Mouse (Mus musculus) frontal cortex, postnatal 25 days (tissue): ENCODE data around the gene Entpd8.

ENCODE experiments used
- DNase-seq, 2 experiments: peaks; one replicate each; pipeline ENCODE4 v3.0.0; 2022; ENCODE audit warnings: low spot score in 2 of 2

Entpd8 gene

DNA sequence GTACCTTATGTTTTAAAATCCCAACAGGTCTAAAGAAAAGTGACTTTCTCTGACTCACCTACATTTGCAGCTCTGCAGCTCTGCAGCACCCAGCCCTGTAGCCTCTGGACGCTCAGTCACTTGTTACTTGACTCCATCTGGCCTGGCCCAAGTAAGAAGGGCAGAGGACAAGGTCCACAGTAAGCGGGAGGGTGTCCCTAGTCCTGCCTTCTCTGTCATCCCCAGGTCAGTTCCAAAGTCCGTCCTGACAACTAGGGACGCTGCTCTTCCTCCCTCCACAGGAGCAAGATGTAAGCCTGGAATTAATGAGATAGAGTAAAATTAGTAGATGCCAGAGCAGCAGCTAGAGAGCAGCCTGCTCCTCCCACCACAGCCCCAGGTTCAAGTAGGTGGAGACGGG is at the start of gene Entpd8:
Gene Entpd8 (plus strand): TSS at position 229 of the 400 bp plus-strand sequence.
- DNase-seq: no peak

GRCm38 (mm10) chr2:25034994-25035393 is 45.1 kb upstream of the Entpd8 start:
- no peak for DNase-seq

DNA sequence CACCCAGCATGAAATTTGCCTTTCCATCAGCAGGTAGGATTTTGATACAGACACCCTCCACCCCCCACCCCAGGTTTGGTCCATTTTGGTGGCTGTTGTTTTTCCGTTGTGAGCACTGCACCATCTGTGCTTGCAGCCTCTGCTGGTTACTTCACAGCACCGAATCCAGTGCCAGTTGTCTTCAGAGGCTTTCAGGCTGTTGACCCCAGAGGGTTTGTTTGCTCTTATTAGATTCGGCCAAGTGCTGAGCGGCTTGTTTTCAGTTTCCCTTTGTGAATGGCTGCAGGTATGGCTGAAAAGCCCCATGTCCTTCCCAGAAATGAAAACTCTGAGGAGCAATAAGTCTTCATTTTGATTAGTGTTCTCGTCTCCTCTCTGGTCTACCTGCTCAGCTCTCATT is 40.0 kb upstream of the Entpd8 start:
- DNase-seq: no peak

DNA sequence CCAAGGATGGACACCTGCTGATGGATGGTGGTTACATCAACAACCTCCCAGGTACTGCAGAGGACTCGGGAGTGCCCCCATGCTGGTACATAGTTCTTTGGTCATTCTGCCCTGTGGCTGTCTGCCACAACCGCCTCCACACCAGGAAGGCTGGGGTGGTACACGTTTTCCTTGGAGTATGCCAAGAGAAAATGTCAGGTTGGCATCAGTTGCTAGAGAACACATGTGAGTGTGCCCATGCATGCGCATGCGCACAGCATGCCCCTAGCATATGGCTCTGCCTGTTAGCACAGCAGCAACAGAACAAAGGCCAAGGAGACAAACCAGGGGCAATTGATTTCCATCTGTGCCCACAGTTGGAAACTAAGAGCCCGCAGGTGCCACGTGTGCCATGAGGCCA is 29.2 kb upstream of the Entpd8 start:
- DNase-seq: no peak

DNA sequence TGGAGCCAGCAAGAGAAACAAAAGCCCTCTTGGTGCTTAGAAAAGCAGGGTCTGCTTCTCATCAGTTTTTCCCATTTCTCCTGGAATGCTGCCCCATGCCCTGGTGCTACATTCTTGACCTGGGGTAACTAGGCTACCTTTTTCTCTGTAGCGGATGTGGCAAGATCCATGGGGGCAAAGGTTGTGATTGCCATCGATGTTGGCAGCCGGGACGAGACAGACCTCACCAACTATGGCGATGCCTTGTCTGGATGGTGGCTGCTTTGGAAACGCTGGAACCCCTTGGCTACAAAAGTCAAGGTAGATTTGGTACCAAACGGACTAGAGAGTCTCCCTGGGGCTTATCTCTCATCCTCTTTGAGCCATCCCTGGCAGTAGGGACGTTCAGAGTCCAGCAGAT is 28.7 kb upstream of the Entpd8 start:
- no peak for DNase-seq

DNA sequence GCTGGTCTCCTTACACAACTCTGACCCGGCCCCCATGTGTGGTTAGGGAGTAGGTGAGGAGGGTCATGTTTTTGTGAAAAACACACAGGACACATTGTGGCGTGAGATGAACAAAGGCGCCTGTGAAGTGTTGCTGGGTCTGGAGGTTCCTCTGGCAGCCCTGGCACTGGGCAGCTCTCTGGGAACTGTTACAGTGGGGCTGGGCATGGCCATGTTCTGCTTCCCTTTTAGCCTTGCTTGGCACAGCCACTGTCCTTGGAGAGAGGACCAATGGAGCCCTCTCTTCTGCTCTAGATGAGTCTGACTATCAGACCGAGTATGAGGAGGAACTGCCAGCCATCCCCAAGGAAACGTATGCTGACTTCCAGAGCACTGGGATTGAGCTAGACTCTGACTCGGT is 27.0 kb upstream of the Entpd8 start:
- no peak for DNase-seq

DNA sequence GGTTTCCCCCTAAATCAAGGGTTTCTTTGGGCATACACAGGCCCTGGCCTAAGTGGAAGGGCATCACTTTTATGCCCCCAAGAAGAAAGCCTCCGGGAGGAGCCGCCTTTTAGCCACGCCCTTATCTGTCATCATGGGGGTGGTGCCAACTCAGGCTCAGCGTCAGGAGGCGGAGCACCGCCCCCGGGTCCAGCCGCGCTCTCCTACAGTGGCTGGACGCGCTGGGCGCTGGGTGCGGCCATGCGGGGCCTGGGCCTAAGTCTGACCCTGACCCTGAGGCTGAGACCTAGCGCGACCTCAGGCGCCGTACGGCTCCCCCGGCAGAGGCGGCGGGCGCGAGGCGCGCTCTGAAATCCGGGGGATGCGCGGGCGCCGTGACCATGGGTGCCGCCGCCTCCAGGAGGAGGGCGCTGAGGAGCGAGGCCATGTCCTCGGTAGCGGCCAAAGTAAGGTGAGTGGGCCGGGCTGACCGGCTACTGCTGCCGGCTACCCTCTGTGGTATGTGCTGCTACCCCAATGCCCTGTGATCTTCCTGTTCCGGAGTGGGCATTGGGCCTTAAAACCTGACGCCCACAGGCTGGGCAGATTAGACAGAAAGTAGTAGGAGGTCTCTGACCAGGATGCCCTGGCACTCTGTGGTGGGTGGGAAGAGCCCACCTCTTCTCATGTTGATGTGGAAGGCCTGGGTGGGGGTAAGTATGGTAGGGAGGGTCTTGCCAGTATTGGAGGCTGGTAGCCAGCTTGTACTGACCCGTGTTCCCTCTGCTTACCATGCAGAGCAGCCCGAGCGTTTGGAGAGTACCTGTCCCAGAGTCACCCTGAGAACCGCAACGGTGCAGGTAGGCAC is 25.7 kb upstream of the Entpd8 start, which contains the start of gene Nsmf:
Gene Nsmf (plus strand): TSS at position 135 of the 847 bp plus-strand sequence.
- DNase-seq: peak; percentile 73 to 82

GRCm38 (mm10) chr2:25055068-25055405 is 25.1 kb upstream of the Entpd8 start:
- DNase-seq: peak; percentile 40 to 61

- DNase-seq: no peak
Observed at GRCm38 (mm10) chr2:25055409-25056155, 24.5 kb upstream of the Entpd8 start.

GRCm38 (mm10) chr2:25058926-25059325 is 21.2 kb upstream of the Entpd8 start:
- DNase-seq: no peak

DNA sequence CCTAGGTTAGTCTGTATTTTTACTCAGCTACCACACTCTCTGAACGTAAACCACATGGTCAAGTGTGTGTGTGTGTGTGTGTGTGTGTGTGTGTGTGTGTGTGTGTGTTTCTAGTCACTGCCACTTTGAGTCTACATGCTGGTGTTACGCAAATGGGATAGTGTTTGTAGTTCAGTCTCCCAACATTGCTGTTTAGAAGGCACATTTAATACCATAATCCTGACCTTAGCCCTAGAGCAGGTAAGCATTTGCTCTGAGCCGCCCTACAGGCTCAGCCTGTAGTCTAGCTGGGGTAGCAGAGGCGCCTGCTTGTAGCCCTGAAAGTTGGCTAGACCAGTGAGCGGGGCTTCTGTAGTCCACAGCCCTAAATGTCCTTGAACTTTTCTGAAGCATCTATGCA is 16.6 kb upstream of the Entpd8 start:
- no peak for DNase-seq

- DNase-seq: no peak
Observed at GRCm38 (mm10) chr2:25064285-25064684, 15.8 kb upstream of the Entpd8 start.

DNA sequence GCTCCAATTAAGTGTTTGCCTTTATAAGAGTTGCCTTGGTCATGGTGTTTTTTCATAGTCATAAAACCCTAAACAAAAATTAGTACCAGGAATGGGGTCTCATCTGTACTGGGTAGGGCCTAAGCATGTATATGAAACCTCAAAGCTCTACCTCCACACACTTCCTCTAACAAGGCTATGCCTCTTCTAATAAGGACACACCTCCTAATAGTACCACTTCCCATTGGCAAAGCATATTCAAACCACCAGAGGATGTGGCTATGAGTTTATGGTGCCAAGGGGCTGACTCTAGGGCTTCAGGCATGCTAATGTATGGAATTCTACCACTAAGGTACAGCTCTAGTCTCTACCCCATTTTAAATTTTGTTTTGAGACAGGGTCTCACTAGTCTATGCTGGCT is 14.6 kb upstream of the Entpd8 start:
- DNase-seq: no peak

GRCm38 (mm10) chr2:25066552-25066951 is 13.6 kb upstream of the Entpd8 start:
- DNase-seq: no peak

- DNase-seq: no peak
Observed at GRCm38 (mm10) chr2:25069537-25069936, 10.6 kb upstream of the Entpd8 start.

DNA sequence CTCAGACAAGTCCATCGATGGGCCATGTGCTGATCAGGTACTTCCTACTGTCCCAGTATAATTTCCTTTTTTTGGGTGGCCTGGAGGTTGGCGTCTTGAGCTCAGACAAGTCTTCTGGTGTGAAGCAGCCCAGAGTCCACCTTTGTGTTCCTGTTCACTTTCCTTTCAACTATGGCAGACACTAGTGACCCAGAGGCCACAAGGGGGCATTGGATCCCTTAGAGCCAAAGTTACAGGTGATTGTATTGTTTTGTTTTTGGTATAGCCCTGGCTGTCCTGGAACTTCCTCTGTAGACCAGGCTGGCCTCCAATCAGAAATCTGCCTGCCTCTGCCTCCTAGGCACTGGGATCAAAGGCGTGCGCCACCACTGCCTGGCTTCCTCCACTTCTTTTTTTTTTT is 7.7 kb upstream of the Entpd8 start:
- no peak for DNase-seq

DNA sequence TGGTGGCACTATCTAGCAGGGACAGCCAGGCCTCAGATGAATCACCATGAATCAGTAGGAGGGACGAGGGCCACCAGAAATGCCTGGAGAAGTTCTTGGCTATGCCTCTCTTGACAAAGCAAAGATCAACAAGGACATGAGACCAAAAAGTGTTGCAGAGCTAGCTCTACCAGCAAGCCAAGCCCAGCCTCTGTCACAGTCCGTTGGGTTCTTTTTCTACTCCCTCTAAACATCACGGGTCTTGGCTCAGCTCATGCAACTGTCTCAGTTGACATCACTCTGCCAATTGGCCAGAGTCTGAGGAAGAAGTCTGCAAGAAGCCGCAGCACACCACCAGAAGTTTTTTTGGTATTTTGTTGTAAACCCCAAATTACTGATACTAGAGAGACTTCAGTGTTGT is 4.6 kb upstream of the Entpd8 start:
- no peak for DNase-seq

GRCm38 (mm10) chr2:25078967-25079366 is 1.1 kb upstream of the Entpd8 start:
- DNase-seq: no peak

- no peak for DNase-seq
Observed at GRCm38 (mm10) chr2:25083697-25084096, 3.6 kb downstream of the Entpd8 start.

- DNase-seq: no peak
Observed at GRCm38 (mm10) chr2:25085571-25085970, 5.5 kb downstream of the Entpd8 start.

DNA sequence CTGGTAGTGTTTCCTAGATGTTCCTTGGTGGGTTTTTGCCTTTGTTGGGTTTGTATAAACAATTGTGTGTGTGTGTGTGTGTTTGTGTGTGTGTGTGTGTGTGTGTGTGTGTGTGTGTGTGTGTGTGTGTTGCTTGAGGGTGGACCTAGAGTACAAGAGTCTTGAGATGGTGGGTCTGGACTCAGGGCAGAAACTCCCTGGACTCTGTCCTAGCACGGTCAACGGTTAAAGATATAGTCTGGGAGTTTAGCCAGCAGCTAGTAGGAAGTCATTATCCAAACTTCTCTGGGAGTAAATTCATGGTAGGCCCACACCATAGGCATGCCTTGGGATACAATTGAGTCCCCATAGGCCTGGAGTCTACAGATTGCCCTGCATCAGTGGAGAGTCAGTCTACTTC is 7.7 kb downstream of the Entpd8 start:
- no peak for DNase-seq

- no peak for DNase-seq
Observed at GRCm38 (mm10) chr2:25088636-25089035, 8.5 kb downstream of the Entpd8 start.

DNA sequence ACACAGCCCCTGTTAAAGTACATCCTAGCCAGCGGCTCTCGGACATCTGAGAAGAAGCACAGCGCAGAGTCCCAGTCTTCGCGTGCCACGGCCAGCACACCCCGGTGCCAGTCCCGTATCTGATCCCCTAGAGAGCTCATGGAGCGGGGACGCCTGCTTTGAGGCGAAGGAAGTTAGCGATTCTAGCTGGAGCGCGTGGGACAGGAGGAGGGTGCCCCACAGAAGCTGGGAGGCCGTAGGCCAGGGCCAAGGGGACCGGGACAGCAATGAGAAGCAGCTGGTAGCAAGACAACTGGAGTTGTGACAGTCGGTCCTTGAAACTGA is 14.6 kb downstream of the Entpd8 start:
- no peak for DNase-seq
